Mouse (Mus musculus) NIH3T3 (cell line): ENCODE data around the gene Irf2bp2.
A peak's percentile ranks its signal among the peaks of the same experiment; 100 is the strongest.
"Not testable (repeated sequence)": the region's sequence is repeated elsewhere in the genome, so short reads cannot be mapped to it uniquely, and the experiment has no call there.

Source experiments
- DNase-seq: peaks from one replicate; pipeline ENCODE4 v3.0.0-alpha.2; 2012; ENCODE audit warnings: low read depth

Irf2bp2 gene

GRCm38 (mm10) chr8:126602641-126603040, 8.9 kb upstream of the Irf2bp2 start:
- no peak for DNase-seq

- DNase-seq: no peak
Observed at GRCm38 (mm10) chr8:126601325-126601724, 7.5 kb upstream of the Irf2bp2 start.

GRCm38 (mm10) chr8:126600816-126601243, 7.0 kb upstream of the Irf2bp2 start:
- DNase-seq: peak; percentile 75

- DNase-seq: not testable (repeated sequence)
Observed at GRCm38 (mm10) chr8:126600388-126600787, 6.6 kb upstream of the Irf2bp2 start.

- no peak for DNase-seq
Observed at GRCm38 (mm10) chr8:126599297-126599696, 5.5 kb upstream of the Irf2bp2 start.

GRCm38 (mm10) chr8:126598218-126598617, 4.4 kb upstream of the Irf2bp2 start:
- no peak for DNase-seq

- no peak for DNase-seq
Observed at GRCm38 (mm10) chr8:126596721-126597120, 2.9 kb upstream of the Irf2bp2 start.

GRCm38 (mm10) chr8:126596097-126596634, 2.4 kb upstream of the Irf2bp2 start:
- DNase-seq: peak; percentile 97

GRCm38 (mm10) chr8:126595204-126596061, 1.6 kb upstream of the Irf2bp2 start:
- DNase-seq: peak; percentile 77

GRCm38 (mm10) chr8:126594481-126595000, 755 bp upstream of the Irf2bp2 start:
- DNase-seq: peak; percentile 100

GRCm38 (mm10) chr8:126592771-126593571, 815 bp downstream of the Irf2bp2 start:
- peak; percentile 65 for DNase-seq

GRCm38 (mm10) chr8:126592381-126592770, 1.4 kb downstream of the Irf2bp2 start:
- DNase-seq: peak; percentile 62

- peak; percentile 85 for DNase-seq
Observed at GRCm38 (mm10) chr8:126591821-126592268, 1.9 kb downstream of the Irf2bp2 start.

GRCm38 (mm10) chr8:126591141-126591820, 2.5 kb downstream of the Irf2bp2 start:
- DNase-seq: peak; percentile 67

- DNase-seq: no peak
Observed at GRCm38 (mm10) chr8:126590599-126590998, 3.2 kb downstream of the Irf2bp2 start.

- peak; percentile 71 for DNase-seq
Observed at GRCm38 (mm10) chr8:126590024-126590529, 3.7 kb downstream of the Irf2bp2 start.

- DNase-seq: no peak
Observed at GRCm38 (mm10) chr8:126589507-126590023, 4.2 kb downstream of the Irf2bp2 start.

GRCm38 (mm10) chr8:126588636-126589506, 4.9 kb downstream of the Irf2bp2 start:
- no peak for DNase-seq

- no peak for DNase-seq
Observed at GRCm38 (mm10) chr8:126587836-126588503, 5.8 kb downstream of the Irf2bp2 start.
